Mouse (Mus musculus): ENCODE results near the gene Chpf2.

DNA sequence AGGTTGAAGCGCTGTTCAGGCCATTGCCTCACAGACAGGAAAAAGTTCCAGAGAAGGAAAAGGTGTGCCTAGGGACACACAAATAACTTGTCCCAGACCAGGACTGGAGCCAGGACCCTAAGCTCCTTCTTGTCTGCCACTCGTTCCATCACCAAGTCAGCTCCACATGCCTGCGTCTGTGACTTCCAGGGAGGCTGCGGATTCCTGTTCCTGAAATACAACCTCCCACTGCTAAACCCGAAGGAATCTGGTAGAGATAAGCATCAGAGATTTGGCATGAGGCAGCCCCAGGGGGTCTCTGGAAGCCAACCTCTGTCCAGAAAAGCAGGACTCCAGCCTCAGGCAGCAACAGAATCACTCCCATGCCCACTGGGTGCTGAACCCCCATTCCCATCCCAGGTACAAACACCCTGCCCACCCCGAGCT, 45.4 kb upstream of the Chpf2 start:
- no peak for TF ChIP-seq CTCF (IDR thresholded peaks at IDR 0.05; ENCODE audit: insufficient read depth, low read length)
- no peak for TF ChIP-seq POLR2A (IDR thresholded peaks at IDR 0.05; ENCODE audit: borderline replicate concordance, extremely low read depth, low read depth, low read length)

Data from lung, adult 2 months (tissue).